Mouse (Mus musculus): ENCODE data around the gene Msln. TPM values are rescaled to one million over a fixed set of nuclear protein-coding genes. Genes with fewer than 3 reads are reported as not detected.

The Msln gene
- polyA plus RNA-seq, 1 experiment from 2014 or later: 70.6 TPM

- 15% methylated on average over 4 of the region's 4 CpGs for WGBS
- TF ChIP-seq CTCF (IDR thresholded peaks at IDR 0.05; ENCODE audit: low read depth) (no peak), EP300 (optimal IDR thresholded peaks at IDR 0.05) (no peak)
- DNase-seq (ENCODE audit: low spot score): no peak
Measured at GRCm38 (mm10) chr17:25728009-25728270, 26.2 kb downstream of the Msln start.

GRCm38 (mm10) chr17:25727265-25728008 lies 26.7 kb downstream of the Msln start, which contains the start of the genes Chtf18 and Rpusd1:
Gene Chtf18, minus strand, starts transcription at chr17:25727419.
Gene Rpusd1, plus strand, starts transcription at chr17:25727670.
- H3K4me3 ChIP-seq (ENCODE audit: low read depth, low read length): peak within 1 kb of the TSS; percentile 54
- H3K27ac ChIP-seq (replicated peaks): no peak within 1 kb of the TSS
- no peaks in the 10 kb centered on the region for H3K9me3 ChIP-seq (ENCODE audit: control insufficient read depth, low read length)
- ATAC-seq (ENCODE audit: low FRiP score, low TSS enrichment): peak; percentile 99
- H3K4me2 ChIP-seq (replicated peaks; ENCODE audit: low read depth): peak within 1 kb of the TSS; percentile 92
- WGBS: under 1% methylated on average over 37 of the region's 37 CpGs
- no peaks in the 10 kb centered on the region for H3K36me3 ChIP-seq (ENCODE audit: control insufficient read depth, insufficient read depth, low read length)
- peak; percentile 99 for DNase-seq (ENCODE audit: low spot score)
- peak within 1 kb of the TSS; percentile 83 for H3K9ac ChIP-seq (ENCODE audit: low read length)
- TF ChIP-seq CTCF (IDR thresholded peaks at IDR 0.05; ENCODE audit: low read depth) (no peak), EP300 (optimal IDR thresholded peaks at IDR 0.05) (no peak)
- no peaks in the 10 kb centered on the region for H3K27me3 ChIP-seq (ENCODE audit: control insufficient read depth, insufficient read depth, low read length)
- peaks cover 4% of the 10 kb centered on the region for H3K4me1 ChIP-seq (replicated peaks; ENCODE audit: control insufficient read depth, insufficient read depth)

More at GRCm38 (mm10) chr17:25728009-25728270, 26.2 kb downstream of the Msln start:
- ATAC-seq (ENCODE audit: low FRiP score, low TSS enrichment): no peak
- Histone ChIP-seq H3K36me3 (ENCODE audit: control insufficient read depth, insufficient read depth, low read length) (no peaks in the 10 kb centered on the region), H3K27ac (replicated peaks) (no peak overlapping the region), H3K9ac (ENCODE audit: low read length) (peak overlapping the region; percentile 83), H3K9me3 (ENCODE audit: control insufficient read depth, low read length) (no peaks in the 10 kb centered on the region), H3K4me1 (replicated peaks; ENCODE audit: control insufficient read depth, insufficient read depth) (peaks cover 4% of the 10 kb centered on the region), H3K27me3 (ENCODE audit: control insufficient read depth, insufficient read depth, low read length) (no peaks in the 10 kb centered on the region), H3K4me2 (replicated peaks; ENCODE audit: low read depth) (peak overlapping the region; percentile 79), H3K4me3 (ENCODE audit: low read depth, low read length) (peak overlapping the region; percentile 47)

GRCm38 (mm10) chr17:25725264-25725663 lies 28.9 kb downstream of the Msln start:
- ATAC-seq (ENCODE audit: low FRiP score, low TSS enrichment): no peak

GRCm38 (mm10) chr17:25723919-25724318 lies 30.3 kb downstream of the Msln start:
- no peak overlapping the region for H3K9ac ChIP-seq (ENCODE audit: low read length)
- no peaks in the 10 kb centered on the region for H3K27me3 ChIP-seq (ENCODE audit: control insufficient read depth, insufficient read depth, low read length)
- H3K27ac ChIP-seq (replicated peaks): no peak overlapping the region
- H3K9me3 ChIP-seq (ENCODE audit: control insufficient read depth, low read length): no peaks in the 10 kb centered on the region
- peaks cover 4% of the 10 kb centered on the region for H3K4me1 ChIP-seq (replicated peaks; ENCODE audit: control insufficient read depth, insufficient read depth)
- ATAC-seq (ENCODE audit: low FRiP score, low TSS enrichment): no peak
- TF ChIP-seq CTCF (IDR thresholded peaks at IDR 0.05; ENCODE audit: low read depth) (peak; percentile 46), EP300 (optimal IDR thresholded peaks at IDR 0.05) (no peak)
- H3K4me3 ChIP-seq (ENCODE audit: low read depth, low read length): no peak overlapping the region
- no peak for DNase-seq (ENCODE audit: low spot score)
- 84% methylated on average over 7 of the region's 7 CpGs for WGBS
- peaks cover 4% of the 10 kb centered on the region; the same call in 1 of the 2 replicates for H3K36me3 ChIP-seq (ENCODE audit: control insufficient read depth, insufficient read depth, low read length)
- H3K4me2 ChIP-seq (replicated peaks; ENCODE audit: low read depth): no peak overlapping the region

More at GRCm38 (mm10) chr17:25725264-25725663, 28.9 kb downstream of the Msln start:
- TF ChIP-seq CTCF (IDR thresholded peaks at IDR 0.05; ENCODE audit: low read depth) (no peak), EP300 (optimal IDR thresholded peaks at IDR 0.05) (no peak)
- peaks cover 4% of the 10 kb centered on the region for H3K4me1 ChIP-seq (replicated peaks; ENCODE audit: control insufficient read depth, insufficient read depth)
- H3K4me2 ChIP-seq (replicated peaks; ENCODE audit: low read depth): no peak overlapping the region
- H3K27ac ChIP-seq (replicated peaks): no peak overlapping the region
- DNase-seq (ENCODE audit: low spot score): no peak
- H3K9me3 ChIP-seq (ENCODE audit: control insufficient read depth, low read length): no peaks in the 10 kb centered on the region
- no peak overlapping the region for H3K9ac ChIP-seq (ENCODE audit: low read length)
- 80% methylated on average over 6 of the region's 6 CpGs for WGBS
- no peak overlapping the region for H3K4me3 ChIP-seq (ENCODE audit: low read depth, low read length)
- peaks cover 2% of the 10 kb centered on the region; the same call in 1 of the 2 replicates for H3K36me3 ChIP-seq (ENCODE audit: control insufficient read depth, insufficient read depth, low read length)
- no peaks in the 10 kb centered on the region for H3K27me3 ChIP-seq (ENCODE audit: control insufficient read depth, insufficient read depth, low read length)

- H3K9me3 ChIP-seq (ENCODE audit: control insufficient read depth, low read length): no peaks in the 10 kb centered on the region
- peaks cover 4% of the 10 kb centered on the region for H3K4me1 ChIP-seq (replicated peaks; ENCODE audit: control insufficient read depth, insufficient read depth)
- no peak overlapping the region for H3K9ac ChIP-seq (ENCODE audit: low read length)
- ATAC-seq (ENCODE audit: low FRiP score, low TSS enrichment) (no peak), DNase-seq (ENCODE audit: low spot score) (no peak)
- no peak overlapping the region for H3K4me2 ChIP-seq (replicated peaks; ENCODE audit: low read depth)
- no peak overlapping the region for H3K4me3 ChIP-seq (ENCODE audit: low read depth, low read length)
- H3K27me3 ChIP-seq (ENCODE audit: control insufficient read depth, insufficient read depth, low read length): no peaks in the 10 kb centered on the region
- no peak for TF ChIP-seq CTCF (IDR thresholded peaks at IDR 0.05; ENCODE audit: low read depth)
- no peak for TF ChIP-seq EP300 (optimal IDR thresholded peaks at IDR 0.05)
- WGBS: 96% methylated on average over 19 of the region's 19 CpGs
- peaks cover 4% of the 10 kb centered on the region; the same call in 1 of the 2 replicates for H3K36me3 ChIP-seq (ENCODE audit: control insufficient read depth, insufficient read depth, low read length)
- no peak overlapping the region for H3K27ac ChIP-seq (replicated peaks)
Measured at GRCm38 (mm10) chr17:25723470-25723869, 30.7 kb downstream of the Msln start.

- Histone ChIP-seq H3K36me3 (ENCODE audit: control insufficient read depth, insufficient read depth, low read length) (peaks cover 4% of the 10 kb centered on the region; the same call in 1 of the 2 replicates), H3K4me3 (ENCODE audit: low read depth, low read length) (no peak overlapping the region), H3K9me3 (ENCODE audit: control insufficient read depth, low read length) (no peaks in the 10 kb centered on the region), H3K4me2 (replicated peaks; ENCODE audit: low read depth) (no peak overlapping the region), H3K27ac (replicated peaks) (no peak overlapping the region), H3K4me1 (replicated peaks; ENCODE audit: control insufficient read depth, insufficient read depth) (no peaks in the 10 kb centered on the region; the same call in 1 of the 2 replicates), H3K9ac (ENCODE audit: low read length) (no peak overlapping the region), H3K27me3 (ENCODE audit: control insufficient read depth, insufficient read depth, low read length) (no peaks in the 10 kb centered on the region)
- WGBS: 96% methylated on average over 5 of the region's 5 CpGs
- no peak for ATAC-seq (ENCODE audit: low FRiP score, low TSS enrichment)
- TF ChIP-seq EP300 (optimal IDR thresholded peaks at IDR 0.05) (no peak), CTCF (IDR thresholded peaks at IDR 0.05; ENCODE audit: low read depth) (no peak)
- no peak for DNase-seq (ENCODE audit: low spot score)
Measured at GRCm38 (mm10) chr17:25721476-25721875, 32.7 kb downstream of the Msln start.
